Mouse (Mus musculus) midbrain, embryonic 11.5 days (tissue): Measurements from ENCODE around the gene Map3k3. TPM values are rescaled to one million over a fixed set of nuclear protein-coding genes. Genes with fewer than 3 reads are reported as not detected.

Experiments
- ATAC-seq: fragments of 200-750 bp; cut with Nextera tagmentation; 2 replicates; pipeline ENCODE4 v1.8.0; 2017; ENCODE audit warnings: moderate TSS enrichment, moderate library complexity; ENCODE audit not compliant: low FRiP score
- DNase-seq: peaks from one replicate; pipeline ENCODE4 v3.0.0; 2015; ENCODE audit warnings: low spot score; ENCODE audit errors: missing footprints
- H3K27ac ChIP-seq: fragments of 300-500 bp; sonication (generic); 2 replicates; pipeline ENCODE4 v1.5.1; 2014; ENCODE audit warnings: low read depth, low read length
- H3K27me3 ChIP-seq: fragments of 300-500 bp; sonication (generic); 2 replicates; pipeline ENCODE4 v1.6.1; 2014; ENCODE audit warnings: mild to moderate bottlenecking, low read length, moderate library complexity, mixed read lengths; ENCODE audit not compliant: control insufficient read depth, insufficient read depth
- H3K36me3 ChIP-seq: fragments of 300-500 bp; sonication (generic); 2 replicates; pipeline ENCODE4 v1.6.1; 2014; ENCODE audit warnings: mild to moderate bottlenecking, low read length, moderate library complexity, mixed read lengths; ENCODE audit not compliant: control insufficient read depth, insufficient read depth
- H3K4me1 ChIP-seq: fragments of 300-500 bp; sonication (generic); 2 replicates; pipeline ENCODE4 v1.6.1; 2014; ENCODE audit warnings: low read length; ENCODE audit not compliant: control insufficient read depth, insufficient read depth
- H3K4me2 ChIP-seq: fragments of 300-500 bp; sonication (generic); 2 replicates; pipeline ENCODE4 v1.6.1; 2014; ENCODE audit warnings: mild to moderate bottlenecking, moderate library complexity
- H3K4me3 ChIP-seq: fragments of 300-500 bp; sonication (generic); 2 replicates; pipeline ENCODE4 v1.5.1; 2014; ENCODE audit warnings: low read depth, low read length
- H3K9ac ChIP-seq: fragments of 300-500 bp; sonication (generic); 2 replicates; pipeline ENCODE4 v1.6.1; 2014; ENCODE audit warnings: low read length
- H3K9me3 ChIP-seq: fragments of 300-500 bp; sonication (generic); 2 replicates; pipeline ENCODE4 v1.6.1; 2016; ENCODE audit warnings: low read length; ENCODE audit not compliant: control insufficient read depth
- WGBS: fragments of 180-500 bp; shearing (Covaris S2); extraction: QIAGEN DNeasy Blood & Tissue Kit; methylation state at CpG from one replicate; pipeline ENCODE4 v1.1.7; 2014; 5-methylcytosine and 5-hydroxymethylcytosine counted together
- polyA plus RNA-seq: library from polyadenylated mRNA; unstranded; fragments of >200 nt; fragmentation: Nextera tagmentation; extraction: Ambion mirVana; gene quantifications from 2 replicates; pipeline ENCODE4 v1.2.1, GENCODE M21; 2014

Map3k3 gene
- polyA plus RNA-seq, 1 experiment from 2014 or later: 16.8 TPM

DNA sequence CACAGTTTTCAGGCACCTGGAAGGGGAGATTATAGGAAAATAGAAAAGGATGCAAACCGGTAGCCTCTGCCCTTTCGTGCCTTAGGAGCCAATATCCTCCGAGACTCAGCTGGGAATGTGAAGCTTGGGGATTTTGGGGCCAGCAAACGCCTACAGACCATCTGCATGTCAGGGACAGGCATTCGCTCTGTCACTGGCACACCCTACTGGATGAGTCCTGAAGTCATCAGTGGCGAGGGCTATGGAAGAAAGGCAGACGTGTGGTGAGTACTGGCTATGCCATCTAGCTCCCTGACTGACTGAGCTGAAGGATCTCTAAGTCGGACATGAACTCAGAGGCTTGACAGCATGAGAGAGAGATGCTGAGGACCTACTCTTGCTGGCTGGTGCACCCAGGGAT lies 67.7 kb downstream of the Map3k3 start:
- Histone ChIP-seq H3K4me3 (no peak overlapping the region), H3K27ac (no peak overlapping the region), H3K36me3 (peaks cover 23% of the 10 kb centered on the region), H3K4me2 (no peak overlapping the region), H3K27me3 (no peaks in the 10 kb centered on the region), H3K4me1 (no peaks in the 10 kb centered on the region), H3K9me3 (no peaks in the 10 kb centered on the region), H3K9ac (no peak overlapping the region)
- ATAC-seq (no peak), DNase-seq (no peak)
- 86% methylated on average over 8 of the region's 8 CpGs for WGBS

DNA sequence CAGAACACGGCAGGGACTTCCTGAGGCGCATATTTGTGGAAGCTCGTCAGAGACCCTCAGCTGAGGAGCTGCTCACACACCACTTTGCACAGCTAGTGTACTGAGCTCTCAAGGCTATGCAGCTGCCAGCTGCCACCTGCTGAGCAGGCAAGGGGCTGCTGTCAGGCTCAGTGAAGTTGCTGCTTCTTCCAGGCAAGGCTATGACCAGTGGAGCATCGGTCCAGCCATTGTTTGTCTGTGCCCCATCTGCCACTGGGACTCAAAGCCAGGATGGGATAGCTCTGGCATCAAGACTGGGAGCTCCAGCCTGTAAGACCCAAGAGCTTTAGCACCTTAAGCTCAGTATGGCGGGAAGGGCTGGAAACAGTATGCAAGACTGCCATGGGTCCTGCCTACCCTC lies 69.7 kb downstream of the Map3k3 start:
- Histone ChIP-seq H3K27ac (no peak overlapping the region), H3K9ac (no peak overlapping the region), H3K36me3 (peaks cover 21% of the 10 kb centered on the region), H3K4me1 (peaks cover 9% of the 10 kb centered on the region), H3K9me3 (no peaks in the 10 kb centered on the region), H3K4me3 (no peak overlapping the region), H3K27me3 (no peaks in the 10 kb centered on the region), H3K4me2 (no peak overlapping the region)
- WGBS: 83% methylated on average over 5 of the region's 5 CpGs
- no peak for DNase-seq
- no peak for ATAC-seq

DNA sequence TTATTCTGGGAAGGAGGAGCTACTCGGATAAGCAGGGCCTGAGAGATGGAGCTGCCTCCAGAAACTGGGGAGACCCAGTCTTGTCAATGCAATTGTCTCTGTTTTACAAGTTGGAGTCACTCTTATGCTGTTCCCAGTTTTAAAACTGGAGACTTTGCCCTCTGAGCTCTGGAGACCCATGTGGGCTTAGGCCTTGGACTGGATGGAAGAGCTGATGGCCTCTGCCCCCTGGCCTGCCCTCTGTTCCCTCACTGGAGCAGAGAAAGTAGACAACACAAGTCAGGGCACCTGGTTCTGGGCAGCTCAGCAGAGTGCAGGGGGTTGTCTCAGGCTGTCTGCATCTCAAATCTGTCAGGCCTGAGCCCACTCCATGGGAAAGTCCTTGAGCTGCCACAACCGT lies 70.4 kb downstream of the Map3k3 start:
- ATAC-seq: no peak
- peaks cover 12% of the 10 kb centered on the region for H3K4me1 ChIP-seq
- no peak overlapping the region for H3K4me2 ChIP-seq
- peak; percentile 75 for DNase-seq
- WGBS: 74% methylated on average over 2 of the region's 2 CpGs
- H3K27me3 ChIP-seq: no peaks in the 10 kb centered on the region
- H3K4me3 ChIP-seq: no peak overlapping the region
- H3K9me3 ChIP-seq: no peaks in the 10 kb centered on the region
- peaks cover 21% of the 10 kb centered on the region for H3K36me3 ChIP-seq
- H3K9ac ChIP-seq: no peak overlapping the region
- H3K27ac ChIP-seq: no peak overlapping the region

DNA sequence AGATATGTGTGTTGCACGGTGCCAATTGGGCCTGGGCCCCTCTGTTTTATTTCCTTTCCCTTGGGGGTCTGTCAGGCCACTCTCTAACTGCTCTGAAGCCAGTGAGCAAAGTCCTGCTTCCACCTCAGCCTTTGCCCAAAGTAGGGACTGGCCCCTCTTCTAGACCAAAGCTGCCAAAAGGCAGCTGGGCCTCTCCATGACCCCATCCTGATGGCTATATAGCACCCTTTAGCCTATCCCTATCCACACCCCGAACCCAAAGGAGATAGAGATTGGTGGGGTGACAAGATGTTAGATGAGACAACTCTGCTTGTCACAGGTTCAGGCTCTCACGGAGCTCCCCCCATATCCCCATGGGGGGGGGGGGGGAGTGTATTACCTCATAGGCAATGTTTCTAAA lies 71.3 kb downstream of the Map3k3 start:
- peaks cover 16% of the 10 kb centered on the region for H3K36me3 ChIP-seq
- no peaks in the 10 kb centered on the region for H3K27me3 ChIP-seq
- H3K9me3 ChIP-seq: no peaks in the 10 kb centered on the region
- no peak overlapping the region for H3K4me3 ChIP-seq
- H3K27ac ChIP-seq: no peak overlapping the region
- 78% methylated on average over 3 of the region's 3 CpGs for WGBS
- H3K4me1 ChIP-seq: peaks cover 15% of the 10 kb centered on the region
- H3K4me2 ChIP-seq: no peak overlapping the region
- no peak overlapping the region for H3K9ac ChIP-seq
- DNase-seq (peak; percentile 82), ATAC-seq (no peak)

DNA sequence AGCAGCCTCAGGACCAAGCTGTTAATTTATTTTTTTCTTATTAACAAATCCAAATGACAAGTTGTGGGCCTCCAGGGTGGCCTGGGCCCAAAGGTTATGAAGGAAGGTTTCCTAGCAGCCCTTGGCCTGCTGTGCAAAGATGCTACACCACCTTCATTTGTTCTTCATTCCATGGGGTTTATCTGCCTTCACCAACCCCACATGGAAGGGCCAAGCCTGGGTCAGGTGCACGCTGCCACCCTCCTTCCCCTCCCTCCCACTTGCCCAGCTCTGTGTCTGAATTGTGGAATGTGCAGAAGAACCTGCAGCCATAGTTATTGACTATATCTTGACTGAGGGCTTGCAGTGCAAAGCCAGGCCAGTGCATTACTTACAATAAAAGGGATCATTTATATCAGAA lies 71.8 kb downstream of the Map3k3 start:
- WGBS: 82% methylated on average over 1 of the region's 1 CpGs
- no peak overlapping the region for H3K27ac ChIP-seq
- ATAC-seq (no peak), DNase-seq (no peak)
- H3K36me3 ChIP-seq: peaks cover 13% of the 10 kb centered on the region
- no peak overlapping the region for H3K4me3 ChIP-seq
- H3K9me3 ChIP-seq: no peaks in the 10 kb centered on the region
- peaks cover 20% of the 10 kb centered on the region for H3K4me1 ChIP-seq
- no peak overlapping the region for H3K4me2 ChIP-seq
- H3K27me3 ChIP-seq: no peaks in the 10 kb centered on the region
- no peak overlapping the region for H3K9ac ChIP-seq

DNA sequence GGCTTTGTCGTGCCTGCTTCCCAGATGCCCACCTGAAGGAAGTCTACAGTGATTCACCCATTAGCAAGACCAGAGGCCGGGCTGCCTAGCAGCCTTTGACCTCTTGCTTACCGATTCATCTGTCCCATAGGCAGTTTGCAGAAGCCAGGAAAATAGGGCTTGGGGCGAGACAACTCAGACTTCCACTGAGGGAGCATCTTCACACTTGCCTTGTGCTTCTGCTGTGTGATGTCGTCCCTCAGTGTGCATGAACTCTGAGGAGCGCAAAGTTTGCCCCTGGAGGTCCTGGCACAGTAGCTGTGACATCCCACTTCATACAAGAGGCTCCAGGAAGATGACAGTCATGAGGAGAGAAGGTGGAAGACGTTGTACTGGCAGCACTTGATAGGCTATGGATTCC lies 72.7 kb downstream of the Map3k3 start:
- H3K27ac ChIP-seq: no peak overlapping the region
- peaks cover 10% of the 10 kb centered on the region for H3K36me3 ChIP-seq
- H3K4me1 ChIP-seq: peaks cover 22% of the 10 kb centered on the region
- H3K9ac ChIP-seq: no peak overlapping the region
- no peak overlapping the region for H3K4me2 ChIP-seq
- DNase-seq (no peak), ATAC-seq (no peak)
- H3K9me3 ChIP-seq: no peaks in the 10 kb centered on the region
- no peak overlapping the region for H3K4me3 ChIP-seq
- H3K27me3 ChIP-seq: no peaks in the 10 kb centered on the region
- WGBS: 89% methylated on average over 7 of the region's 7 CpGs

DNA sequence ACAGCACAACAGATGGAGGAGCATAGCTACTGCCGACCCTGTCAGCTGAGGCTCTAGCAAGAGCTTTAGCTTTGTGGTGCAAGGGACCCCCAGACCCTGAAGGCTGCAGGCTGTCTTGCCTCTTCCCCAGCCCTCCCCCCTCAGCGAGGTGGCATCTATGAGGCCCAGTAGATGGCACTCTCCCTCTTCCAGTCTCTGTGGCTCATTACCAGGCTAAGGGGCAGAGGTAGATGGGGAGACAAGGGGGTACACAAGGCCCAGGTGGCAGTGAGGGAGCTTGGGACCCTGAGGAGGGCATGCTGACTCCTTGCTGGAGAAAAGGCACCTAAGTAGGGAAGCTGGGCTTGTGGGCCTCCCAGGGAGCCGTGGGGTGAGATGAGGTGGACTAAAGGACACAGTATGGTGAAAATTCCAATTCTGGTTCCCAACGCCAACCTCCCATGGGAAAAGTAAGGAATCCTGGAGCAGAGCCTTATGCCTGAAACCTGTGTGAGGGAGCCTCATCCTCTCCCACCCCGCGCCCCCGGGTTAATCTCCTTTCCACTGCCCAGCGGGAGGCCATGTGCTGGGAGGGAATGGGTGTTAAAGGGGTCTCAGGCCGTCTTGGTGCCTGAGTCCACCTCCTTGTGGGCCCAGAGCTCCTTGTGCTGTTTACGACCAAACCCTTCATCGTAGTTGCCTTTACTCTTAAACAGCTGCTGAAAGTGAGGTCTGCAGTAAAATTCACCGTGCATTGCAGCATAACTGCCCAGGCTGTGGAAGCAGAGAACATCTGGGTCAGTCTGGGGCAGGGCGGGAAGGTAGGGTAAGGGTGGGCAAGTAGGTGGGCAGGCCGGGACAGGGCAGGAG lies 73.9 kb downstream of the Map3k3 start:
- no peaks in the 10 kb centered on the region for H3K9me3 ChIP-seq
- H3K36me3 ChIP-seq: peaks cover 6% of the 10 kb centered on the region
- 52% methylated on average over 14 of the region's 14 CpGs for WGBS
- peak overlapping the region; percentile 97 for H3K9ac ChIP-seq
- ATAC-seq (no peak), DNase-seq (peak; percentile 90)
- H3K27ac ChIP-seq: peak overlapping the region; percentile 97; the same call in 1 of the 2 replicates
- peaks cover 22% of the 10 kb centered on the region for H3K4me1 ChIP-seq
- H3K4me3 ChIP-seq: peak overlapping the region; percentile 83
- H3K27me3 ChIP-seq: no peaks in the 10 kb centered on the region
- peak overlapping the region; percentile 95 for H3K4me2 ChIP-seq

DNA sequence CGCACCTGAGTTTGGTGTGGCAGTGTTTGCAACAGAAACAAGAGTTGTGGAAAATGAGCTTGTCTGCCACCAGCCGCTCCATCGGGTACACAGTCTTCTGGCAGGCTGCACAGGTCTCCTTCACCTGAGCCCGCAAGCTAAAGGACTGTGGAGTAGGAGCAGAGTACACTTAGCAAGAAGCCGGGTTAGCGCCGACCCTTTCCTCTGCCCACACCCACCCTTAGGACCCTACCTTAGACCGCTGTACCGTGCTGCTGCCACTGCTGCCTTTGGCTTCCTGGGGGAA lies 74.5 kb downstream of the Map3k3 start:
- peaks cover 11% of the 10 kb centered on the region for H3K36me3 ChIP-seq
- DNase-seq (peak; percentile 86), ATAC-seq (no peak)
- H3K9ac ChIP-seq: peak overlapping the region; percentile 97
- H3K9me3 ChIP-seq: no peaks in the 10 kb centered on the region
- H3K27me3 ChIP-seq: no peaks in the 10 kb centered on the region
- peak overlapping the region; percentile 97 for H3K27ac ChIP-seq
- WGBS: 51% methylated on average over 9 of the region's 9 CpGs
- H3K4me3 ChIP-seq: peak overlapping the region; percentile 83
- H3K4me2 ChIP-seq: peak overlapping the region; percentile 95
- H3K4me1 ChIP-seq: peaks cover 22% of the 10 kb centered on the region

DNA sequence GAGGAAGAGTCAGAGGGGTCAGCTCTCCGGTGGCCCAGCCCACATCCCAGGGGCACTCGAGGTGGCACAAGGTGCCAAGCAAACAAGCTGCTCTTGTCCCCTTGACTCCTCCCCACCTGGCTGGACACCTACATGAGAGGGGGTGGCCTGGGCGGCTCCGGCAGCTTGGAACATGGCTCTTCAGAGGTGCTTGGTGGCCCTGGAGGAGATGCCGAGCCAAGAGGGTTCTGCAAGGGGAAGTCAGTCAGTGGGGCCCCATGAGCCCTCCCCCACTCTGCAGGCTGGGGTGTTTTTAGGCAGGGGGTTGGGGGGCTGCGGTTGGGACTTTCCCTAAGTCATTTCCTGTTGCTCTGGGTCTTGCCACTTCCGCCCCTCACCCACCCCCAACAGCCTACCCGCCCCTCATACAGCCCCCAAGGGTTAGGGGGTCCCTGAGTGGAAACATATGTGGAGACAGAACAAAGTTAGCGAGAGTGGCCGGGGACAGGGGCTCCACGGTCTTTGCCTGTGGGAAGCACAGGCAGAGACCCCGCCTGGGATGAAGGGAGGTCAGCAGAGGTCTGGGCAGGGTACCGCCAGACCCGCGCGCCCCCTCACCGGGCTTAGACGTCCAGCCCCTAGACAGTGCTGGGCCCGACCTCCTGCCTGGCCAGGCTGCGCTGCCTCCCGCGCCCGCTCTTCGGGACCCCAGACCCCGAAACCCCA lies 75.0 kb downstream of the Map3k3 start:
- peaks cover 22% of the 10 kb centered on the region for H3K4me1 ChIP-seq
- H3K4me3 ChIP-seq: peak overlapping the region; percentile 83
- no peaks in the 10 kb centered on the region for H3K9me3 ChIP-seq
- DNase-seq: peak; percentile 95
- no peaks in the 10 kb centered on the region for H3K27me3 ChIP-seq
- under 1% methylated on average over 21 of the region's 25 CpGs for WGBS
- ATAC-seq: peak; percentile 73
- H3K36me3 ChIP-seq: peaks cover 13% of the 10 kb centered on the region
- H3K27ac ChIP-seq: peak overlapping the region; percentile 97
- H3K4me2 ChIP-seq: peak overlapping the region; percentile 95
- peak overlapping the region; percentile 97 for H3K9ac ChIP-seq
